Mouse (Mus musculus) adipocyte (in vitro differentiated cells): ENCODE measurements at regions not wholly inside any gene's neighbourhood (a gene's known extent, or its start where the extent isn't known, plus 50 kb on each side); places are given as distances from the start of the nearest gene placed in this dataset.

Experiments
- DNase-seq: peaks from one replicate; pipeline ENCODE4 v3.0.0-alpha.2; 2016; ENCODE audit warnings: low spot score

DNA sequence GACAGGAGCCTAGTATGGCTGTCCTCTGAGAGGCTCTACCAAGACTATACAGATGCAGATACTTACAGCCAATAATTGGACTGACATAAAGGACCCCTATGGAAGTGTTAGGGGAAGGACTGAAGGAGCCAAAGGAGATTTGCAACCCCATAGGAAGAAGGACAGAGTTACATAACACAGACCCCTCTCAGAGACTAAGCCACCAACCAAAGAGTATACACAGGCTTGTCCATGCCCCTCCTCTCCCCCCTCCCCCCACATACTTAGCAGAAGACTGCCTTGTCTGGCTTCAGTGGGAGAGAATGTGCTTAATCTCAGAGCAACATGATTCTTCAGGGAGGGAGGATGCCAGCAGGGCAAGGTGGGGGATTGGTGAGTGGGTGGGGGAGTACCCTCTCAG lies 426.4 kb downstream of the Ttll7 start:
- DNase-seq = no peak

DNA sequence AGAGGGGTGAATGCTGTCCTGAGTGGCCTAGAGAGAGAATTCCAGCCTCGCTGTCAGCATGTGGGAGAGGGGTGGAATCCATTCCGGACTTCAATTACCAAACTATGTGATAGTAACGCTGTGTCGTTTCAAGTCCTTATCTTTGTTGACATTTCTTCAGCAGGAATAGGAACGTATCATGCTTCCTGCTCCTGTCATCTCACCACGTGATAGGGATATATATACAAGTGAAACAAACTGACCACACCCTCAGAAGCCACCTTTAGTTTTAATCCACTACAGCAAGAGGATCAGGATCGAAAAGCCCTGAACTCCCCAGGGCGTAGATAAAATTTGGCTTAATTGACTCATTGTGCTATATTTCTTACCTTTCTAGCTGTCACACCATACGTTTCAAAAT lies 431.6 kb downstream of the Ttll7 start:
- no peak for DNase-seq

DNA sequence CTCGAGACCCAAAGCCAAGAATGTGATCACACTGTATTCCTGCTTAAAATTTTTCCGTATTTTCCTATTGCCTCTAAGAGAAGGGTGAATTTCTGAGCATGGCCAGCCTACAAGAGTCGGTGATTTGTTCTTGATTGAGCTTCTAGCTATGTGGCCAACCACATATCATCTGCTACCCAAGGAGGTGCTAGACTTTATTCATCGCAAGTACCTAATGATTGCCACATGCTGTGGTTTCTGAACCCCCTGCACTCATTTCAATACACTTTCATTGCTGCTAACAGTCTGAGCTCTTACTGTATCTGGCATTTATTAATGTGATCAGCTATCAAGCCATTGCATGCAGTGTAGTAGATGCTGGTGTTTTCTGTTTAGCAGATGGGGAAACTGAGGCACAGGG lies 432.2 kb downstream of the Ttll7 start:
- no peak for DNase-seq

DNA sequence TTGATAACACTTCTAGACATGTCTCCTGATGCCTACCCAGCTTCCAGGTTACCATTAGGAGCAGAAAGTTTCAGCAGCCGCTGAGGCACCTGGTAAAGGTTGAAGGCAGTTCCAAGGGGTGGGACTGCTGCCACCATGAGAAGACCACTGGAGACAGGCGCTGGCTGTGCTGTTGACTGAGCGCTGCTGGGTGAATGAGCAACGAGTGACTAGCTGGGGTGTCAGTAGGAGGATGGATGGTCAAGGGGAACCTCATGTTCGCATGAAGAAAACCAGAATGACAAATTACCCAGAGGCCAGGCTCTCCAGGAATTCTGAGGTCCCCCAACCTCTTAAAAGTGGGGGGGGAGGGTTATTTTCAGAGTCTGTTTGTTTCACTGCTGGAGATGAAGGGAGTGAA lies 433.3 kb downstream of the Ttll7 start:
- DNase-seq = no peak

DNA sequence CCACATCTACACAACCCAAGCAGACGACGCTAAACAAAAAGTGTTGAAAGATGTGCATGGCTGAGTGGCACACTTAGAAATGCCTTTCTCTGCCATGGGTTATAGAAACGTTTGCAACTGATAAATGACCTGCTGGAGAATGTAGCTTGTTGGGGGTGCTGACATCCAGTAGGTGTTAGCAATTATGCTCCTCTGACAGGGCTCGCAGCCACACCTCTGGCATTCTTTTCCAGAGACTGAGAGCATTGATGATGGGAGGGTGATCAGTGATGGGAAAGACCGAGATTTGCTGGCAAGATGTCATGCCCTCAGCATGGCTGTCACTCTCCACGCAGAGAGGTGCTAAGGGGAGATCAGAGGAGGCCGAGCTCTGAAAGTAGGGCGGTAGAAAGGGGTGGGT lies 435.3 kb downstream of the Ttll7 start:
- DNase-seq = no peak

DNA sequence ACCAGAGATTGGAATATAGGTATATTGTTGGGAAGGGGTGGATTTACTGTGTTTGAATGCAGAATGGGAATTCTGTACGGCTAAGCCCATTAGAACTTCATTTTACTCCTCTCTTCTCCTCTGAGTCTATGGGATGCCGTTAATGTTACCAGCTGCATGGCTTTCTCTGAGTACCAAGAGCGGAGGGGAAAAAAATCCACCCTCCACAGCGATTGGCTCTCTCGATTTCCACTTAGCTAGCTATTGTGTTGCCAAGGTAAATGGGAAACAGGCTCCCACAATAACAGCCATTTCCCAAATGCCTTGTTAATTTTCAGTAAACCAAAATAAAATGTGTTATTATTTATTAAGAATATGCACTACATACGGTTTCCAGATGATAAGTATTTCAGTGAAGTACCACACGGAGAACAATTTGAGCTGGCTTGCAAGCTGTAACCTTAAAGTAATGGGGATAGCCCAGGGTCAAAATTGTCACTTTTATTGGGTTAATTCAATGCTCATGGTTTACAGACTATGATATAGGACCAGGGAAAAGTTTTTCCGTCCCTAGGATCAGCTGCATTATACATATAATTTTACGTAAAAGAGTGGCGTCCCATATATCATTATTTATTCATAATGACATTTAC lies 439.6 kb downstream of the Ttll7 start:
- DNase-seq = no peak

DNA sequence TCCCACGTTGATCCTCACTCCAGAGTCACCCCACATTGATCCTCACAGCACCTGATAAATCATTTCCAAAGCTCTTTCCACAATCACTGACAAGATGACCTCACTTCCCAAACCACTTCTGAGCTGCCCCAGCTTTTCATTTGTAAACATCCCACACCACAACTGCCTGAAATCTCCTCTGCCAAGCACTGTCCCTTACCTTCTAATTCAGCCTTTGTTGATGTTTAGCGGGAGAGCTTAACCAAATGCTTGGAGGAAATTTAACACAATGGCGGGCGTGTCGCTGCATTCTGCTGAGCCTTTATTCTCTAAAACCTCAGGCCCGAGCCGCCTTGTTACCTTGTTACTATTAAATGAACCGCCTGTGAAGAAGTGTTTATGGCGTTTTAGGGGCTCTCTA lies 445.9 kb downstream of the Ttll7 start:
- no peak for DNase-seq

DNA sequence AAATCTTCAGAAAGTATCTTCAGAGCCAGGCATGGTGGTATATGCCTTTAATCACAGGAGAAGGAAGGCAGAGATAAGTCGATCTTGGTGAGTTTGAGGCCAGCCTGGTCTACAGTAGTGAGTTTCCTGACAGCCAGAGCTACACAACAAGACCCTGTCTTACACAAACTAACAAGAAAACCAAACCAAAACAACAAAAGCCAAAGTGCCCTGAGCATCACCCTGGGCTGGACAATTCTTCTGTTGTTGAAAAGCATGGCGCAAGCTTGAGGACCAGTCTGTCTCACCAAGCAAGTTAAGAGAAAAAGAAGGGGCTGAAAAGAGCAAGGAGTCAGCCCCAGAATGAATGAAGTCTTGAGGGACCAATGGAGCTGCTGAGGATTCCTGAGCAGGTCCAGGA lies 473.4 kb downstream of the Ttll7 start:
- no peak for DNase-seq

DNA sequence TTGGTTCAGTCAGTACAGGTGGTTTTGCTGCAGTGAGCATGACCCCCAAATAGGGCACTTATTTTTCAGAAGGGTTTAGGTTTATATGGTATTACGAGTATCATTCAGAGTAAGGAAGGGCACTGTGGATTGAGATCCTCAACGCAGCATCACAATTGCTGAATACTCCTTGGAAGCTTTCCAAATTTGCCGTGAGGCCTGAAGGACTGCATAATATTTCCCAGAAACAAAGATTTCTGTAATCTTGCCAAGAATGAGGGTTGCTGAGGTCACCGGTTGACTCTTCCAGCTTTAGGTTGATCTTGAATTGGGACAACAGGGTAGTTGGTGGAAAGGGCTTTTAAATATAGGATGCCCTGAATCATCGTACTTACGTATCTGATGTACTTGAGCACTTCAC lies 482.1 kb downstream of the Ttll7 start:
- DNase-seq = peak; percentile 53

DNA sequence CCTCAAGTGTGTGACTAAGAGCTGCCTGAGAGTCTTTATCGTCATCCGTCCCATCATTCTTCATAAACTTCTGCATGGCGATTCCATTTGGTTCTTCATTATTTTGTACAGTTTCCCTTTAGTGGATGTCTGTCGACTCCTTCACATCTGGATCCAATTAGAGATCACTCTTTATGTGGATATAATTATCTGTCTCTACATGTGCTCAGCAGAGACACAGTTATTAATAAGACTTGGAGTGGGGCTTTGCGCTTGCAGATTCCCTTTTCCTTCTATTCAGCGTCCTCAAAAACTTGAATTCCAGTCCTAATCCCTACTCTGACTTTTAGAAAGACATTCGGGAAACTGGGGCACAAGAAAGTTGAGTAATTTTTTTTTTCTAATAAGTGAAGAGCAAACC lies 483.1 kb downstream of the Ttll7 start:
- no peak for DNase-seq

DNA sequence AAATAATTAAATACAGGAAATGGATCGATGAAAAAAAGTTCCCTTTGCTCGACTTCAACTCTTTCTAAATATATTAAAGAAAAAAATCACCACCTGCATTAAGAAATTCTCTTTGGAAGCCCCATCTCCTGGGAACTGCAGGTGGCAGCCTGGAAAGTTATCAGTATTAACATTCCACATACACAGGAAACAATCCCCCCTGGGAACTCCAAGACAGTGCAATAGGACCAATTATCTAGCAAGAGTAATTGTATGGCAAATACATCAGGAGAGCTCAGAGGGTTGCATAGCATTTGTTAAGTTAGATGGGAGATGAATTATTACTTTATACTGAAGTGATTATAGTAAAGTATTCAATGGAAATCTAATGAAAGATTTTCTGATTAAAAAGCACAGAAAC lies 487.3 kb downstream of the Ttll7 start:
- no peak for DNase-seq

DNA sequence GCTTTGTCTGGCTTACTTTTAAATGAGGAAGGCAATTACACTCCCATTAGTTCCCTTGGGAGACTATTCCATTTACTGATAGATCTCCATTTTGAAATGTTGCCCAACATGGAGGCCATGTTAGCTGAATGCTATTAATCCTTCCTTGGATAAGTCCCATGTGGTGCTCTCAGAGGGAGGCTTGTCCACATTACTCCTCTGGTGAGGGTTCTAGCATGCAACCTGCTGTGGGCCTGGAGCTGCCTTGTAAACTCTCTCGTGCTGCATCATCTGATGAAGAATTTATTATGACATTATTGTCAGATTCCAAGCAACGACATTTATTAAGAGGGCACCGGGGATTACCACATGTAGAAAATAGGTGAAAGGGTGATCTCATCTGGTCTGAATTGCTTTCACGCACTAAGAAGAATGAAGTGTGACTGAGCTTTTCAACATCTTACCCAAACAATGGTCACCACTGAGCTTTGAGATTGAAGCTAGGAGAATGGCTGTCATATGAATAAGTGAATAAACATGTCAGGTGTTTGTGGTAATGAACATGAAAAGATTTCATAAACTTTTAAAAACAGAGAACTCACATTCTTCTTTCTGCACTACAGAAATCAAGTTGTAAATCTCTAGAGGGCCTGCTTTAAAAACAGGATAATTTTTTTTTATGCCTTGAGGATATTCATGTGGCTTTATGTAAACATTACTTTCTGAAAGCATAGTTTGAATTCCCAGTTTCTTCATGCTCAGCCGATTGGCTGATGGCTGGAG lies 495.3 kb downstream of the Ttll7 start:
- DNase-seq = no peak

DNA sequence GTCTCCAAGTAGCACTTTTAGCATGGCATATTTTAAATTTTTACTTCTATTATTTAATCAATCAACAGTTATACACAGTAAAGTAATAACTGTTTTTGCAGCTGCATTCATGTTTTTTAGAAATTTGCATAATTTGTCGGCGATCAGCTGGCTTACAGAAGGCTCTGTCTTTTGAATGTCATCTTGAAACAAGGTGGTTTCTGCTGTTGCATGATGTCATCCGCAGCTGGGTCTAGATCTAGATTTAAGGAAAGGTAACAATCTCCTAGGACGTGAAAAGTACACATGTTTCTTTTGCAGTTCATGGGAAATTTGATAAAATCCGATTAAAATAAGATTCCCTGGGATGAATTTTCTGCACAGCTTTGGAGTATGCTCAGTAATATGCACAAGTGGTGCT lies 534.9 kb downstream of the Ttll7 start:
- DNase-seq = no peak

DNA sequence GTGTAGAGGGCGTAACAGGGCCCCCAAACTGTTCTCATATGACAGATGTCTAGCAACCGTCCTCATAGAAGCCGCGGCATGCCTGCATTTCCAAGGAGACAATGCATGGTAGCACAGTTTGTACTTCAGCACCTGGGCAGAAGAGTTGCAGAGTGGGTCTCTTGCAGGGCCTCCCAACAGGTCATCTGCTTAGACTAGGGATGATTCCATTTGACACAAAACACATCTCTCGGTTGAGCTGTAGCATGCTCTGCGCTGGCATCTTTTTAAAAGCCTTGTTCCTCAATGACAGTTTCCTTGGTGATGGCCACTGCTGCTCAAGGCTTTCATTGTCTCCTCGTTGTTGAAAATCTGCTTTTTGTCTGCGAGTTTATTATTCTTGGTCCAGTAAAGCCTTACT lies 546.1 kb downstream of the Ttll7 start:
- no peak for DNase-seq

DNA sequence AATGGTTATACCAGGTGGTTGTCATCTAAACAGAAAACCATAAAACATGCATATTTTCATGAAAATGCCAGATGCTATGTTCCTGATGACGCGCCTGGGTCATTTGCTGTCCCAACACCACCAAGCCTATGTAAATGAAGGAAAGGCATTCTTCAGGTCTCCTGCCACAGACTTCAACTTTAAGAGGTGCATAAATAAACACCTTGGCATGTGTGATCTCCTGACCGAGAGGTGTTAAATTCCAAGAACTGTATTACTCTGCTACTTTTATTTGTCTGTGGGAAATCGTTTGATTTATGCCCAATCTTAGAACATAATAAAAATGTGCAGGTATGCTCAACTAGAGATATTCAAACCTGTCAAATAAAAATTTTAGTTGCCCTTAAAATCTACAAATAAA lies 560.1 kb downstream of the Ttll7 start:
- DNase-seq = no peak

DNA sequence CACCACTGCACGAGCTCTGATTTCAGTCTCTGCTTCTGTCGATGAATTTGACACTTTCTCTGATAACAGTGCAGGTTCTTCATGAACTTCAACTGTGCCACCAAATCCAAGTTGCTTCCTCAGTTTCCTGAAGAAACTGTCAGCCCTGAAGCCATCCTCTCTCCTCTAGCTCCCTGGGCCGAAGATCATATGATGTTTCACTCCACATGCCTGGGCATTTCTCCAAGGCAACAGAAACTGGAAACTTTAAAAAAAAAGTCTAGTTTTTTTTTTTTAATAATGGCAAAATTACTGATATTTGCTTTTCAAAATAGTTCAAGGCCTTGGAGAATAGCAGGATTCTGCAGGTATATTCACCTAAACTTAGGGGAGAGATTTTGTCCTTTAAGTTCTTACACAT lies 564.8 kb downstream of the Ttll7 start:
- DNase-seq = peak; percentile 62

DNA sequence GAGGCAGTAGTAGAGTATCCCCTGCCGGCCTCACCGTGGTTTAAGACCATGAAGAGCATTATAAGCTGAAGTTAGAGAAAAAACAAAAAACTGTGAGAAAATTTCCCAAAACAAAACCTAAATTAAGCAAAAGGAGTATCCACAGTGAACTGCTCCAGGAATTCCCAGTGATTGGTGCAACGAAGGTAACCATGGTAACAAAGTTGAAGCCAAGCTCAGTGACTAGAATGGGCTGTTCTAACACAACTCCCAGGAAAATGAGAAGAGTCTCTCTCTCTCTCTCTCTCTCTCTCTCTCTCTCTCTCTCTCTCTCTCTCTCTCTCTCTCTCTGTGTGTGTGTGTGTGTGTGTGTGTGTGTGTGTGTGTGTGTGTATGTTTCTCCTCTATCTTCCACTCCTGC lies 567.0 kb downstream of the Ttll7 start:
- DNase-seq = peak; percentile 13

DNA sequence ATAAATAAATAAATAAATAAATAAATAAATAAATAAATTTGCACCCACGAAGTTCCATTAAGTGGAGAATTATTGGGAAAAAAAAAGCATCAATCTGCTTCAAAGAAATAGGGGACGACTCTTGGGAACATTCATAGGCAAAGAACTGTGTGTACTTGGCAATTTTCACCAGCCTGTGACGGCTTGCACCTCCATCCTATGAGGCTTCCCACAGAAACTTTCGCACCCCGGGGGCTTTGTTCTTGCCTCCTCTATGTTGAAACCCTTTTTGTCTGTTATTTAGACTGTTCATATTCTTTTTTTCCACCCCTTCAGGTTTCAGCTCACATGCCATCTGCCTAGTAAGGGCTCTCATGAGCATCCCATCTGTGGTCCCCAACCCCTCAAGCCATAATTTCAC lies 570.0 kb downstream of the Ttll7 start:
- no peak for DNase-seq

DNA sequence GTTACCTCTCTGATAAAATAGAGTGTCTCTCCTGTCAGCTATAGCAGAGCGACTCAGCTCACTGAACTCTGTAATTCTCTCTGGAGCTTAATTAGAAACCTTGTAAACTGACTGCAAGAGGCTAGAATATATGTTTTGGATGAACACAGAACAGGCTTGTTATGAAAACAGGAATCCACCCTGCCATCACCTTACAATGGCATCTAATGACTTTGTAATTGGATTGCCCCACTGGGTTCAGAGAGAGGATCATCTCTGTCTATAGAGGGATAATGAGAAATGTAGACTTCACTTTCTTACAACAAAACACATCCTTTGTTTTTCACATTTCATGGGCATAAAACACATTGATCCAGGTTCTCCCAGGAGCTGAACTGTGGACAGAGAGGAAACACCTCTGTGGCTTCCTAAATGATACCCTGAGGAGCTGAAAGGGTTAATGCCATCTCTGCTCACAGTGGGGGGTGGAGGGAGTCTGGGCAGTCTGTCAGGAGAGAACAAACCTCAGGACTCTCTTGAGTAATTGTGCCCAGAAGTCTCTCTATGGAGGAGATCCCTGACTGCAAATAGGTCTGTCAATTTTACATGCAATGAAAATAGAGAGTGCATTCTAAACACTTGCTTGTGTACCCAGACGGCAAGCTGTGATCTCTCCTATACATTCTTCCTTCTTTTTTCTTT lies 571.9 kb downstream of the Ttll7 start:
- no peak for DNase-seq

DNA sequence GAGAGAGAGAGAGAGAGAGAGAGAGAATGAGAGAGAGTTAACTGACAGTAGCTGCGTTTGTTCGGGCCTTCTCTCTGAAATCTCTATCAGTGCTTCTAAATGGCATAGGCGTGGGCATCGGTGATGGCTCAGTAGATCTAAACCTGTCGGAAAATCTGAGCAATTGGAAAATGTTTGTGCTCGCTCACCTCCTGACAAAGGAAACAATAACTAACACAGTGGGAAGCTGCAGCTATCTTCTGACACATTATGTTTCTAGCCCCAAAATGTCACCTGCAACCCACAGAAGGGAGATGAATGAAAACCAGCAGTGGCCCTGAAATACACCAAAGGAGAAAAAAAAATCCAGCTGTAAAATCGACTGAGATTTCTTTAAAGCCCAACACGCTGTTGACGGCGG lies 576.7 kb downstream of the Ttll7 start:
- DNase-seq = no peak

DNA sequence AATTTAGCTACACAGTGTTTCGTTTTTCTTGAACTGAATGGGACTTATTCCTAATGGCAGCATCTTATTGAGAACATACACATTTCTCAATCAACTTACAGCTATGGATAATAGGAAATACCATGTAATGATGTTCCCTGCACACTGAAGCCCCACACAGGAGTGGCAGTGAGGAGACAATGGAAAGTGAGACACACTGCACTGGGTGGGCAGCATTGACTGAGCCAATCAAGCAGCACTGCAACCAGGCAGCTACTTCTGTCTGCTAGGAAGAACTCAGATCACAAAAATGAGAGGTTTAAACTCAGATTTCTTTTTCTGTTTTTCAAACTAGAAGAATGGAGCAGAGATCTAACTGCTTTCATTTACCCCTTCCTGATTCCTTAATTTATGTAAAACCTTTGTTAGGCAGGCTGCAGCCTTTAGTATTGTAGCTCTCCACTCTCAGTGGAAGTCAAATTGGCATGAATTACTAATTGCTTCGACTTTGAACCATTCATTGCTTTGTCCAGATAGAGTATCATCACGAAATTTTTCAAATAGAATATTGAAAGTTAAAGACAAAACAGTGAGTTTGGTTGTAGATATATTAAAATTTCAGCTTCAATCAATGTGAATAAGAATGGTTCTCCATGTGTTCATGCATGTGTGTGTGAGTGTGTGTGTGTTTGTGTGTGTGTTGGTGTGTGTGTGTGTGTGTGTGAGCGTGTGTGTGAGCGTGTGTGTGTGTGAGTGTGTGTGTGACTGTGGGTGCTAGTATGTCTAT lies 590.9 kb downstream of the Ttll7 start:
- DNase-seq = no peak

DNA sequence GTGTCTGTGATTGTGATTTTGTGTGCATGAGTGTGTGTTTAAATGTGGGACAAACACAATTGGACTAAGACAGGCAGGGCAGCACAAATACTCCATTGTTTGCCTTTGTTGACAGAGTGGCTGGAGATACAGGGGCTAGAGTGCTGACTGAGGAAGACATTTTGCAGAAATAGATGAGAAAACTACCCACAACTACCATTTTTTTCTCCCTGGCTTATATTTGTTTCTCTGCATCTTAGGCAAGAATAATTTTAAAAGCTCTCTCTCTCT lies 591.5 kb downstream of the Ttll7 start:
- no peak for DNase-seq
